Mouse (Mus musculus): Measurements from ENCODE around the gene Icos. TPM values are rescaled to one million over a fixed set of nuclear protein-coding genes. Genes with fewer than 3 reads are reported as not detected.
A peak's percentile ranks its signal among the peaks of the same experiment; 100 is the strongest.

Icos gene
- under 1 TPM; 0.11 to 0.31 TPM for total RNA-seq (2021)
- long read RNA-seq, experiment 1: 0 reads
- long read RNA-seq, experiment 2: 0 reads

DNA sequence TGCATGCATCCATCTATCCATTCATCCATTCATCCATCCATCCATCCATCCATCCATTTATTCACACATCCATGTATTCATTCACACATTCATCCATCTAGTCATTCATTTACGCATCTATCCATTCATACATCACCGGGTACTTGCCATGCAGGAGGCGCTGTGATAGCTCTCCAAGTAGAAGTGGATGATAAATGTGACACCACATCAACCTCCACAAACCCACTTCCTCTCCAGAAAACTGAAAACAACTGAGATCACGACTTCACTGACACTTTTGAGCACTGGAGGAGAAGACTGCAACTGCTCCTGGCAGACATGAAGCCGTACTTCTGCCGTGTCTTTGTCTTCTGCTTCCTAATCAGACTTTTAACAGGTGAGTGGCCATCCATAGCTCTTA lies at the start of gene Icos:
Gene Icos (plus strand): TSS at position 287 of the 400 bp plus-strand sequence.
- intact Hi-C loops (cut with DNase I; ENCODE audit: low total_unique reads): no loop called here
- no peak for DNase-seq

DNA sequence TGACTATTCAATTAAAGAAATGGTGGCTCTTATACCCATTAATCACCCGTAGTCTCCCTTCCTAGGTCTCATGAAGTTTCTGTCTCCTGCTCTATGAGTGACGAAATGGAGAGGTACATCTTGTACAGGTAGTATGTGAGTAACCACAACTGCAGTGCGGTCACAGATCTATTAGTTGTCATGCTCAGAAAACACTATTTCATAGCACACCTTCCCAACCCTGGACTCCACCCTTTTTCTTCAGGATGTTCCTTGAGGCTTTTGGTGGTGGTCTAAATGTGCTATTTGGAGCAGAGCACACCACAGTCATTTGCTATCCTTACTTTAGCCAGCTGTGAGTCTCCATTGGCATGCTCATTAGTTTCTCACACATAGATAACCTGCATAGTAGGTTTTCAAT lies 48.7 kb upstream of the Icos start:
- no peak for DNase-seq
- intact Hi-C loops (cut with DNase I; ENCODE audit: low total_unique reads): no loop called here

DNA sequence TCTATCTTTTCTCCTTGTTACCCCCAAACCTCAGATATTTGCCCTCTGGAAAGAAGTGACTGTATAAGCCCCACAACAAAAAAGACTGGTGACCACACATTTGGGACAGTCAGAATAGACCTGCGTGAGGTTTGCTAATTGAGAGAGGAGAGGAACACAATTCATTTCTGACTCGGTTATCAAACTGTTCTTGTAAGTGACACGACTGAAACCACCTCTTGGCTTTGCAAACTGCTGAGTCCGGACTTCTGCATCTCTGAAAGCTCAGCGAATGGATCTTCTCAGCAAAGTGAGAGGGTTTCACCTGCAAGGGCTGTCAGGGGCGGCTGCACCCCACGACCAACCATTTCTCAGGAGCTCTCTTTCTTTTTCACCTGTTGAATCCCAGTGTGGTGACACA lies 47.3 kb upstream of the Icos start:
- intact Hi-C loops (cut with DNase I; ENCODE audit: low total_unique reads): no loop called here

DNA sequence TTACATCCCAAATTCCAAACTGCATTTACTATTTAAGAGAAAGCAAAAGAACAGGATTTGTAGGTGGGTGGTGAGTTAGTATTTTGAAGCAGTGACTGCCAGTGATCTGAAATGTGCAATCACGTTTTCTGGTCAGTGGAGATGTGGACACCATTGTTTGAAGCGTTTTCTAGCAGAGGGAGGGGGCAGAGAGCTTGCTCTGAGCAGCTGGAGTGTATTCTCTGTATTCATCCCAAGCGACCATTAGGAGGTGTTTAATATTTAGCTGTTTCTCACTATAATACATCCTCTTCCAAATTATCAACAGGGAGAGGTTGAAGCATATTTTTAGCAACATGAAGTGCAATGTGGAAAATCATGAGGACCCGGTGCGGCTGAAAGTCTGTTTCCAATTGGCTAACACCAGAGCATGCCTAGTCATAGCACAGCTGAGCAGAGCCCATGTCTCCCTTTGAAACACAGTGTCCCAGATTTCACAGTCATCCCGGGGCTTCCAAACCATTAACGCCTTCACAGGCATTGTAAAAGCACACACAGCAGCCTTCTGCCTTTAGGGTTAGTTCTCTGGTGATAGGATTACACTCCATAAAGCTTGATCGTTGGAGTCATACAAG lies 41.7 kb upstream of the Icos start:
- intact Hi-C loops (cut with DNase I; ENCODE audit: low total_unique reads): no loop called here
- peak; percentile 24 for DNase-seq

More for the DNA sequence above, 47.3 kb upstream of the Icos start:
- DNase-seq: no peak

DNA sequence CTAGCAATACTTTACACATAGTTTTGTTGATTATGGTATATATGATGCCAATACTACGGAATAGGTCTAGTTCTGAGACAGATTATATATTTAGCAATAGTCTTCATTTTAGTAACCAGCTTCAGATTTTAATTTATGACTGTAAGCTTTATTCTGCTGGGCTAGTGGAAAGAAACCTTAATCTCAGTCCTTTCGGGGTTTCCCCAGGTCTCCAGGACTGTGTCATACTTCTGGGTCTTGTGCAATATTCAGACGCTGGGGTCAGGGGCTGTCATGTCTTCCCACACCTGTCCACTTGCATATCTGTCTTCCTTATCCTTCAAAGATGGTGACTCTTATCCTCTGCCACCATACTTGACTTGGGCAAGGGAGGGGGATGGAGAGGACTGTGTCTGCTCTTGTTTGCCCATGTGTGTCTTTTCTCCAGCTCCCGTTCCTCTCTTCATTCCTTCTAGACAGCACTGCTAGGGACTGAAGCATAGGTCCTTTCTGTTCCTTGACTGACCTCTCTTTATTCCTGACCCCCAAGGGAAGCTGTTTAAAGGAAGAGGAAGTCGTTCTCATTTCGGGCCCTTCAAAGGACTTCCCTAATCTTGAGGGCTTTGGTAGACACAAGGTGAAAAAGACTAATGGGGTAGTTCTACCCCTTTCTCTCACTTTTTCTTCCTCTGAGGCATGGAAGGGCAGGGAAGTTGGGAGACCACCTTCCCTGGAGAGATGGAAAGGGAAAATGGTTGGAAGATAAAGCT lies 40.6 kb upstream of the Icos start:
- intact Hi-C loops (cut with DNase I; ENCODE audit: low total_unique reads): no loop called here
- DNase-seq: no peak

DNA sequence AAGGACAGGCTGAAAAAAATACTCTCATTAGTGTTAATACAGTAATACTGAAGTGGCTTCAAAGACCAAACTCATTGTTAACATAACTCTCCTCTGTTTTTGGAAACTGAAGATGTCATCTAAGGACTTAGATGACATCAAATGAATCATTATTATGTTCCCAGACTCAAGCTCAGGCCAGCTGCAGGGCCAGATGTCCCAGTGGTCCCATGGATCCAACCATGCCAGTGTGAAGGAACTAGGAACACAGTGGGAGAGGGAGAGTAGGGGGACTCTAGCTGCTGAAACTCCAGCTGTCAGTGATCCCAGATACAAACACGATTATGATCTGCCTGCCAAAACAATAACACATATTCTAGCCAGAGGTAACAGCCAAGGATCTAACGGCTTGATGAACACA lies 39.5 kb upstream of the Icos start:
- DNase-seq: peak; percentile 46
- intact Hi-C loops (cut with DNase I; ENCODE audit: low total_unique reads): no loop called here

DNA sequence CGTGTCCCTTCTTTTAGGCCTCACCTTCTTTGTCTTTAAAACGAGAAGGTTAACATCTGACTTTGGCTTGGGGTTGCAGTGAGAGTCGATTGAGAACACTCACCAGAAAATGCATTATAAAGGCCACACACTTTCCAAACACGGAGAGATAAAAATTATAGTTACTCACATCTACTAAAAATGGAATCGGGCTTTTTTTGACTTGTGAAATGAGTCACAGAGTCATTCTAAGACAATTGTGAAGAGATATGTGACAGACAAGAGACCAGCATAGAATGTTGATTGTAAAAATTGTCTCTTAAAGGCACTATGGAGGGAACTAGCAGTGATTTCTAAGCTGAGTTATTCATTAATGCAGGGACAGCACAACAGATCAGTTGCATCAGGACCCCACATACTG lies 38.8 kb upstream of the Icos start:
- intact Hi-C loops (cut with DNase I; ENCODE audit: low total_unique reads): no loop called here
- no peak for DNase-seq

DNA sequence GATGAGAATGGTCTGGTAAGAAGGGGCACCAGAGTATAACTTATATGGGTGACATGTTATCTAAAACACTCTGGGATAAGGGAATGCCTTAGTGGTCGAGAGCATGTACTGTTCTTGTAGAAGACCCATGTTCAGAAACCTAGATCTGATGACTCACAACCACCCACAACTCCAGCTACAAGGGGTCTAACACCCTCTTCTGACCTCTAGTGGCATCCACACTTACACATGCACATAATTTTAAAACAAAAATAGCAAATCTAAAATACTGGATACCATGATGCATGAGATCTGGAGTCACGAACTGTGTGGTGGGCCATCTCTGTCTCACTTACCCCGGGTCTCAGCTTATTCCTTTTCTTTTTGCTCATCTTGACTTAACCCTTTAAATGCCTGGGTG lies 37.7 kb upstream of the Icos start:
- intact Hi-C loops (cut with DNase I; ENCODE audit: low total_unique reads): no loop called here

DNA sequence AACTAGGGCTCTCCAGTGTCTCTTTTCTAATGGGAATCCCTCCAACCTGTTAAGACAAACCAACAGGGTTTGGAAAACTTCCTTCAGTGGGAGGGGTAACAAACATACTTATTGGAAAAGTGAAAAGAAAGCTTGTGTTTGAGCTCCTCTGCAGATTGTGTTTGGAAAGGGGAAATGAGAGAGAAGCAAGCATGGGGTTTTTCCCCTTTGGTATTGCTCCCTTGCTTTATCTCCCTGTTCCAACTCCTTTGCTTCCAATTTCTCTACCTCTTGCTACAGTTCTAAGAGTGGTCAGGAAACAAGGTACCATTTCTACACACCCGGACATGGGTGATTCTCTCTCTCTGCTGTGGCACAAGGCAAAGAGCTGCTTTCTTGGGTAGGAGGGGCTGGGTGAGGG lies 37.1 kb upstream of the Icos start:
- no peak for DNase-seq
- intact Hi-C loops (cut with DNase I; ENCODE audit: low total_unique reads): no loop called here

More for the DNA sequence above, 37.7 kb upstream of the Icos start:
- DNase-seq: no peak

DNA sequence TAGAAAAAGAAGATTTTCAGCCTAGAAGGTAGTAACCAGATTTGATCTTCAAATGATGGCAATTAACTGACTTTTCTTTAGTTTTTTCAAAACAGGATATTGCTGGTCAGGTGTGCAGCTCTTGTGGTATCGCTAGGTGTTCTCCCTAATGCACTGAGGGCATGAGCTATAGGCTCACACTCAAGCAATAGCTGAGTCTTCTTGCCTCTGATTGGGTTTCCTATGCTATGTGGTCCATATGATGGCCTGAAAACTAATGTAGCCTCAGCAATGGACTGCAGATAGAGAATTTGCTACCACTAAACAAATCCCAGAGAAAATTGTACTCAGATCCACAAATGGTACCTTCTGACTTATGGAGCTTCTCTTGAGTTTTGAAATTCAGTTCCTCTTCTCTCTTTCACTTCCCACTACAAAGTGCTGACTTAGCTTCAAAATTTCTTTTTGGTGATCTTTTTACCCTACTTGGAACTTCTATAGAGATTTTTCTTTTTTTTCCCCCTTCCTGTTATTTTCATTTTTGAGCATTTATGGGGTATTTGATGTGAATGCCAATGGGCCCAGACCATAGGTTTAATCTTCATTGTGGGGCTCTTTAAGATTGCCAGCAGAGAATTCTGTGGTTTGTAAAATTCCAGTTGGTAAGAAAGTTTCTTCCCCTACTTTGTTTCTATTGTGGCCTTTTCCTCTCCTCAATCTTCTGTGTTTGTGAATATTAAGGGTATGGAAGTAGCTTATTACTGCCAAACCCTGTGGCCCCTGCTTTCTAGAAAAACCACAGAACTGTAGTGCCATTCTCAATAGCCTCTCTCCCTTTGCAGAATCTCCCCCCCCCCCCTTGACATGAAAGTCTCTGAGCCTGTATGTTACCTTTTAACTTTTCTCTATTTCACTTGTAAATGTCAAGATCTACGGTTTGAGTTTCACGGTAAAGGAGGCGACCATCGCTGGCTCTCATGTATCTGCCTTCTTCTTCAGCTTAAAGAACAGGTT lies 36.4 kb upstream of the Icos start:
- intact Hi-C loops (cut with DNase I; ENCODE audit: low total_unique reads): no loop called here
- DNase-seq: no peak

DNA sequence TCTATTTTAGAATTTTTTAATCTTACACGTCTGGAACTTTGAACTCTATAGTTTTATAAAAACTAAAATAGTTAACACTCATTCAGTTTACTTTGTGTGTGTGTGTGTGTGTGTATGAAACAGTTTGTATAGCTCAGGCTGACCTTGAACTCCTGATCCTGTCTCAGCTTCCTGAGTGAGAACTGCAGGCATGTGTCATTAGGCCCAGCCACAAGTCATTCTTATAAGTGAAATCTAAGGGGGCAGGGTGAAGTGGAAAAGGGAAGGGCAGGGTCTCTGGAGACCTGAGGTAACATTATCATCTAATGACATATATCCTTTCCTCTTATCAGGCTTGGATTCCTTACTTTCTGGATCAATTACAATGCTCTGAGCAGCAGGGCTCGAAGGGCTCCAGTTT lies 34.8 kb upstream of the Icos start:
- DNase-seq: no peak
- intact Hi-C loops (cut with DNase I; ENCODE audit: low total_unique reads): no loop called here

DNA sequence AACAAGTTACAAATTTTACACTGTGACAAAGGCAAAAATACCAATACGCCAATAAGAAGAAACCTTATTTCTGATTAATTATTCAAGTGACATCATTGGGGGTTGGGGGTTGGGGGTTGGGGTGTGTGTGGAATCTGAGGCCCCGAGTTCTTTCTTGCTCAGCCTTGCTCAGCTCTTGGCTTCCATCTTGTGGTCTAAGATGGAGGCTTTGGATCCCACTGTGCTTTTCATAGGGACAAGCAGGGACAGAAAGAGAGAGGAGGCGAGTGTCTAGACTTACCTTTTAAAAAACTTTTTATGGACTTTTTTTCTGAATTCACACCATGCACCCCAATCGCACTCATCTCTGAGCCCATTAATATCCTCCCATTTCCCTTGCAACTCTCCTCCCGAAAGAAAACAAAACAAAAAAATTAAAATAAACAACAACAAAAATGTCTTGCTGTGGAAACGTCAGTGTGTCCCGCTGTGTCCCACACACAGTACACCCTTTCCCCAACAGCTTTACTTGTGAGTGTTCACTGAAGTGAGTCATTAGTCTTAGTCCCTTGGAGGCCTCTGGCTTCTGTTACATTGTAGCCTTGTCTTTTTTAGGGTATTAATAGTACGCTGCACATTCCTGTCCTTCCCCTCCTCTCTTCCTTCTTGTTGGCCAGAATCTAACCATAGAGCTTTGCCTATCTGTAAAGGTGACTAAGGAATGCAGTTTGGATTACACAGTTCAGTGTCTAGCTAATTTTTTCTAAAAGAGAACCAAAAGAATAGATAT lies 31.9 kb upstream of the Icos start:
- DNase-seq: no peak
- intact Hi-C loops (cut with DNase I; ENCODE audit: low total_unique reads): no loop called here

DNA sequence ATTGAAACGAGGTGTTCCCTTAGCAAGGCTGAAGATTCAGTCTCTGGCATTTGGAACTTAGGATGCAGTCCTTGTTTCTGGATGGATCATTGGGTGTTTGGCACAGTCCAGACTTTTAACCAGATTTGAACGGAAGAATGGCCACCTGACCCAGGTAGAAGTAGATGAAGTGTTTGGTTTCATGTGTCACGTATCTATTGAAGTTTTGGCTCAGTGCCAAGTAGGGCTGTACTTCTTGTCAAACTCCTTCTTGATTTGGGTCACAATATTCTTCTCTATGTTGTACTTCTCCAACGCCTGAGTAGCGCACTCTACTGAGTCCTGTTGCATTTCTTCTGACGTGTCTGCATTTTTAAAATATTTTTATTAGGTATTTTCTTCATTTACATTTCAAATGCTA lies 29.6 kb upstream of the Icos start:
- intact Hi-C loops (cut with DNase I; ENCODE audit: low total_unique reads): no loop called here
- DNase-seq: no peak

DNA sequence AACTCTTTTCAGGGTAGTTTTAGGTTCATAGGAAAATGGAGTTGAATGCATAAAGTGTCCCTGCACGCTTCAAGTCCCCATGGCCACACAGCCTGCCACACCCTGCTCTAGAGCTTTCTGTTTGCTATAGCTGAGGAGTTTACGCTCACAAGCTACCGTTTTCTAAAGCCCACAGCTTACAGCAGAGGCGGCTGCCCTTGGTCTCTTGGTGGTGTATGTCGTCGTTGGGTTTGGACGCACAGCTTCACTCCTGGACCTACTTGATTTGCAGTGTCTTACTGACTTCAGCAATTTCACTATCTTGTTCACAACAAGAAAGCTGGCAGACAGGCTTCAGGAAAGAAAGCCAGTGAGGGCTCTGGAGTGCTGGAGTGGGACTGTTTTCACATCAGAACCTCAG lies 24.8 kb upstream of the Icos start:
- DNase-seq: no peak

DNA sequence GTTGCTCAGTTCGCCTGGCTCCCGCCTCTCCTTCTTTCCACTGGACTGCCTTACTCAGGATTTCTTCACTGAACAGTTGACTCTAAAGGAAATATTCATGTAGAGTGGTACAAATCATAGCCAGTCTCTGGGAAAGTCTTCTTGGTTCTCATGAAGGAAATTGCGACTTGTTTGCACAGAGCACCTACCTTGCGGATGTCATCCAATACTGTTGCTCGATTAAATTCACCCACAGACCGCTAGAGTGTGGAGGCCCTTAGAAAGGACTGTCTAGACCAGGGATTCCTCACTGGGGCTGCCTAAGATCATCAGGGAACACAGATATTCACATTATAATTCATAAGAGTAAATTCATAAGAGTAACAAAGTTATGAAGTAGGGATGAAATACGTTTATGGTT lies 24.0 kb upstream of the Icos start:
- no peak for DNase-seq
- intact Hi-C loops (cut with DNase I; ENCODE audit: low total_unique reads): loop anchor here (5.0 kb wide), 1 partner anchor 66 kb away; the partner anchor contains the start of gene Ctla4

More for the DNA sequence above, 24.8 kb upstream of the Icos start:
- intact Hi-C loops (cut with DNase I; ENCODE audit: low total_unique reads): loop anchor here (5.0 kb wide), 1 partner anchor 66 kb away; the partner anchor contains the start of gene Ctla4

DNA sequence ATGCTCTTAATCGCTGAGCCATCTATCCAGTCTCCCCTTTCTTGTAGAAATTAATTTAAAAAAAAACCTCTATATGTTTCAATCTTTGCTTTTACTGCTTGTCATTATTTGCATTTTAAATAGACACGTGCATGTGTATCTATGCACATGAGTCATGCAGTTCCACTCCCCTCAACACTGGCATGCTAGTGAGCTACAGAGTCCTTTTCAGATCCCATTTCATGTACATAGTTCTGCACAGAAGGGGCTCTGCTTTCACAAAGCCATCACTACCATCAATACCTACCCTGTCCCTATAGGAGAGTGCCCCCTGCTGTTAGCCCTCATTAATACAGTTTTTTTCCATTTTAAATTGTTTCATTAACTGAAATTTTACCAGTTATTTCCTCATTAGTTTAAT lies 23.0 kb upstream of the Icos start:
- no peak for DNase-seq
- intact Hi-C loops (cut with DNase I; ENCODE audit: low total_unique reads): loop anchor here (5.0 kb wide), 1 partner anchor 67 kb away; the partner anchor contains the start of gene Ctla4

DNA sequence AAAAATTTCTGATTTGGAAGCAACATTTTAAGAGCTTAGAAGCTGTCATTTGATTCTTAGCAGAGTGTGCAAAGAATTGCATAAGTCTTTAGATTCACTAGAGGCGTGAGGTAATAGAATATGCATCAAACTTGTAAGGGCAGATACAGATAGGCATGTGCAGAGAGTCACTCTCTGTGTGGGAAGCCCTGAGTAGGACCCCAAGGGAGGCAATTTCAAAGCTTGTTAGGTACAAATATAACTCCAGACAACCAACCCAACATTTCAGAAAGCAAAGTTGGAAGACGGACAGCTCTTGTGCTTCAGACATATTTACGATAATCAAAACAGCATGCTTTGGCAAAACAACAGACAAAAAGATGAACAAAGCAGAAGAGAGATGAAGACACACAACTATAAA lies 22.5 kb upstream of the Icos start:
- no peak for DNase-seq
- intact Hi-C loops (cut with DNase I; ENCODE audit: low total_unique reads): no loop called here

DNA sequence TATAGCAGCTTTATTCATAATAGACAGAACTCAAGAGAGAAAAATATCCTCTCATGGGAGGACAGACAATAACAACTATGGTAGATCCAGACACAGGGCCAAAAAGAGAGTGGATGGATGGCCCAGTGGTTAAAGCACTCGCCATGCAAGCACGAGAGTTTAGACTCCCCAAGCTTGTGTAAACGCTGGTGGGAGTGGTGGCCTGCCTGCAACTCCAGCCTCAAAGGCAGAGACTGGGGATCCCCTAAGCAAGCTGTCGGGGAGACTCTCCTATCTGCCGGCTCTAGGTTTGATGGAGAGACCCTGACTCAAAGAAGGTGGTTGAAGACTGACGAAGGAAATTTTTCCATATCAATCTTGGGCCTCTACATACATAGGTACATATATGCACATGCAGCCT lies 21.5 kb upstream of the Icos start:
- intact Hi-C loops (cut with DNase I; ENCODE audit: low total_unique reads): no loop called here
- no peak for DNase-seq

DNA sequence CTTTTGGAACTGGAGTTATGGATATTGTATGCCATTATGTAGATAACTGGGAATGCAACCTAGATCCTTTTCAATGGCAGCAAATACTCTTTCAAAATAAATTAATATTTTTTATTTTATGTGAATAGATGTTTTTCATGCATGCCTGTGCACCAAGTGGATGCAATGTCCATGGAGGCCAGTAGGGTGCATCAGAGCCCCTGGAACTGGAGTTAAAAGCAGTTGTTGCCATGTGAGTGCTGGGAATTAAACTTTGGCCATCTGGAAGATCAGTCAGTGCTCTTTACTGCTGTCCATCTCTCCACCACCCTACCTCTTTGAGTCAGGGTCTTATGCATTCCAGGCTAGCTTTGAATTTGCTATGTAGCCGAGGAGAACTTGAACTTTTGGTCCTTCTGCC lies 19.4 kb upstream of the Icos start:
- intact Hi-C loops (cut with DNase I; ENCODE audit: low total_unique reads): no loop called here
- no peak for DNase-seq
